Mouse (Mus musculus) right cerebral cortex, postnatal 14 days (tissue): Measurements from ENCODE around the gene Srm.
A peak's percentile ranks its signal among the peaks of the same experiment; 100 is the strongest.

ENCODE experiments used
- DNase-seq: peaks from one replicate; pipeline ENCODE4 v3.0.0; 2022

Srm gene

GRCm38 (mm10) chr4:148602357-148603120, 11.2 kb downstream of the Srm start, which contains the start of gene Masp2:
Masp2 (plus strand) TSS chr4:148602554.
- DNase-seq = no peak

GRCm38 (mm10) chr4:148603376-148604139, 12.3 kb downstream of the Srm start:
- DNase-seq = no peak

GRCm38 (mm10) chr4:148604141-148604540, 12.8 kb downstream of the Srm start:
- peak; percentile 48 for DNase-seq

GRCm38 (mm10) chr4:148604541-148605165, 13.3 kb downstream of the Srm start:
- DNase-seq = peak; percentile 71

- peak; percentile 88 for DNase-seq
These were observed 16.5 kb downstream of the Srm start for GRCm38 (mm10) chr4:148607758-148608157.

GRCm38 (mm10) chr4:148609805-148610204, 18.5 kb downstream of the Srm start:
- no peak for DNase-seq

GRCm38 (mm10) chr4:148610631-148611364, 19.5 kb downstream of the Srm start:
- DNase-seq = no peak

- DNase-seq = no peak
These were observed 21.3 kb downstream of the Srm start for GRCm38 (mm10) chr4:148612557-148612956.

GRCm38 (mm10) chr4:148613738-148614137, 22.4 kb downstream of the Srm start:
- no peak for DNase-seq

GRCm38 (mm10) chr4:148619805-148620204, 28.5 kb downstream of the Srm start:
- no peak for DNase-seq

- DNase-seq = no peak
These were observed 29.4 kb downstream of the Srm start for GRCm38 (mm10) chr4:148620718-148621117.

GRCm38 (mm10) chr4:148622485-148622884, 31.2 kb downstream of the Srm start:
- no peak for DNase-seq

- no peak for DNase-seq
These were observed 32.3 kb downstream of the Srm start for GRCm38 (mm10) chr4:148623609-148624008.

- DNase-seq = no peak
These were observed 33.7 kb downstream of the Srm start for GRCm38 (mm10) chr4:148625010-148625409.

- peak; percentile 44 for DNase-seq
These were observed 34.7 kb downstream of the Srm start for GRCm38 (mm10) chr4:148625756-148626622.

- peak; percentile 98 for DNase-seq
These were observed 35.4 kb downstream of the Srm start, which contains the start of gene Tardbp for GRCm38 (mm10) chr4:148626623-148627185. Tardbp (minus strand) TSS chr4:148627019.

GRCm38 (mm10) chr4:148627246-148627645, 35.9 kb downstream of the Srm start:
- no peak for DNase-seq

- DNase-seq = no peak
These were observed 40.9 kb downstream of the Srm start for GRCm38 (mm10) chr4:148632013-148632692.

- DNase-seq = no peak
These were observed 42.2 kb downstream of the Srm start for GRCm38 (mm10) chr4:148633395-148634061.

- no peak for DNase-seq
These were observed 44.0 kb downstream of the Srm start for GRCm38 (mm10) chr4:148635309-148635708.
